Mouse (Mus musculus) adrenal gland, adult 18-20 months (tissue): Measurements from ENCODE around the gene Ccdc63. TPM values are rescaled to one million over a fixed set of nuclear protein-coding genes. Genes with fewer than 3 reads are reported as not detected.

Source experiments
- DNase-seq, 2 experiments: peaks; one replicate each; pipeline ENCODE4 v3.0.0; 2021 to 2022; ENCODE audit warnings: low spot score in 2 of 2
- total RNA-seq, 2 experiments: library from RNA; stranded (reverse); gene quantifications; 1 replicate in 1 of 2; 2 replicates in 1 of 2; pipeline ENCODE4 v1.2.3; 2021

Ccdc63 gene
- total RNA-seq, 2 experiments from 2014 or later, result 0.13 TPM; not detected in 1

DNA sequence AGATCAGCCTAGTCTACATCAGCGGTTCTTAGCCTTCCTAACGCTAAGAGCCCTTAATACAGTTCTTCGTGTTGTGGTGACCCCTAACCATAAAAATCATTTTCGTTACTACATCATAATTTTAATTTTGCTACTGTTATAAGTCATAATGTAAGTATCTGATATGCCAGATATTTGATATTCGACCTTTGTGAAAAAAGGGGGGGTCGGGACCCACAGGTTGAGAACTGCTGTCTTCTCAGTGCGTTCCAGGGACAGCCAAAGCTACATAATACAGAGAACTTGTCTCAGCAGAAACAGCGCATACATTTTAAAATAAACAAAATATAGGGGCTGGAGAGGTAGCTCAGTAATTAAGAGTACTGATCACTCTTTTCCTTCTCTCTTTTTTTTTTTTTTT is 51.0 kb downstream of the Ccdc63 start:
- DNase-seq, result no peak

DNA sequence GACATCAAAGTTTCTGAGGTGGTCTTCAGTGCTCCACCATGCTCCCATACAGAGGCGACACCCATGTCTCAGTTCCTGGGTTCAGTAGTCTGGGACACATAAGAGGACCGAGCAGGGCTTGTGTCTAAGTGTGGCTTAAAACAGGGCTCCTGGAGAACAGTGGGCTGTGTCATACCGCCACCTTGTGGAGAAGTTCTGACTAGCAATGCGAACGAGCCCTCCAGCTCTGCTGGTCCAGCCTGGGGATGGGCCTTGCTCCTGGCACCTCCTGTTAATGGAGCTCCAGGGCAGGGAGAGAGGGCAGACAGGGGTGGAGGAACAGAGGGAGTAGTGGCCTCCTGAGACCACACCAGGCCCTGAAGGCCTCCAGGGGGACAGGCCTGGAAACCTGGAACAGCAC is 51.7 kb downstream of the Ccdc63 start:
- peak; percentile 85 to 93 for DNase-seq

DNA sequence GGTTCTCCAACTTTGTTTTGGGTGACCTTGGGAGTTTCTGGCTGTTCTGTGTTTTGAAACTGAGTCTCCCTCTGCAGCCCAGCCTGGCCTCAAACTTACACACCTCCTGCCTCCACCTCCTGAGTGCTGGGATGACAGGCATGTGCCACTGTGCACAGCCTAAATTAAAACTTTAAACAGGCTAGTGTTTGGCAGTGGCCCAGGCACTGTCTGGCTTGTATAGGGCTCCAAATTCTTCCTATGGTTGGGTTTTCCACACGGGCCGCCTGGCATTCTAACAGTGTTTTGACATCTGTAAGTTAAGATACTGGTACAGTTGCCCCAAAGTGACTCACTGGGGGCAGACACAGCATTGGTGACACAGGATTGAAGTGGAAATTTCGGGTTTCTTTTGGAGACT is 54.5 kb downstream of the Ccdc63 start:
- DNase-seq, result no peak

DNA sequence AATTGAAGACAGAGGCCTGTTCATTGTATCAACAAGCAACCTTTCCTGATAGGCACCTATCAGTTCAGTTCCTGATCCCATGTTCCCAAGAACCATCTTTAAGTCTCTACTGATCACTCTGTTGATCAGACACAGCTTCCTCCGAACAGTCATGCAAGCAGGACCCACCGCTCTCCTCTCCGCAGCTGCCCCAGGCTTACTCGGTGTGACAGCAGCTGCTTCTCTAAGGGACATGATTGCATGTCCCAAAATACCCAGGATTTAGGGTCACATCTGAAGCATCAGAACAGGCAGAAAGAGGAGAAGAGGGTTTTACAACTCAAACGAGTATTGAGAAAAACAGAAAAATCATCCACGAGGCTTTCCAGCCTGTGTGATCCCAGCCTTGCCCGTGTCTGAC is 55.3 kb downstream of the Ccdc63 start:
- DNase-seq, result no peak

DNA sequence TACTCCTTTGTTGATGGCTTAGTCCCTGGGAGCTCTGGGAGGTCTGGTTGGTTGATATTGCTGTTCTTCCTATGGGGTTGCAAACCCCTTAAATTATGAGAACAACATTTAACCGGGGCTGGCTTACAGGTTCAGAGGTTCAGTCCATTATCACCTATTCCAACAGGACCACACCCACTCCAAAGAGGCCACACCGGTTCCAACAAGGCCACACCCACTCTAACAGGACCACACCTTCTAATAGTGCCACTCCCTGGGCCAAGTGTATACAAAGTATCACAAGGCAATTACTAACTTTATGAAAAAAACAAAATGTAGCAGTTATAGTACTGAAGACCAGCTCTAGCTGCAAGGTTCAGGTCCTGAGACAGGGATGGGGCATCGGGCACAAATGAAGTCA is 56.2 kb downstream of the Ccdc63 start:
- no peak for DNase-seq

DNA sequence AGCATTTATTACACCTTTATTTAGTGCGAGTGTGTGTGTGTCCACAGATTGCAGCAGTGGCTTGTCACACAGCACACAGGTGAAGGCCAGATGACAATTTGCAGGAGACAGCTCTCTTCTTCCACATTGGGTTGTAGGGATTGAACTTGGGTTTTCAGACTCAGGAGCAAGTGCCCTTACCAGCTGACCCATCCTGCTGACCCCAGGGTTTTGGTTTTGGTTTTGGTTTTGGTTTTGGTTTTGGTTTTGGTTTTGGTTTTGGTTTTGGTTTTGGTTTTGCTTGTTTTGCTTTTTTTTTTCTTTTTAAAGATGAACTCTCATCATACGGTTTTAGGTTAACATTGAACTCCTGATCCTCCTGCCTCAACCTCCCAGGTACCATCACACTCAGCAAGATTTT is 57.3 kb downstream of the Ccdc63 start:
- no peak for DNase-seq

DNA sequence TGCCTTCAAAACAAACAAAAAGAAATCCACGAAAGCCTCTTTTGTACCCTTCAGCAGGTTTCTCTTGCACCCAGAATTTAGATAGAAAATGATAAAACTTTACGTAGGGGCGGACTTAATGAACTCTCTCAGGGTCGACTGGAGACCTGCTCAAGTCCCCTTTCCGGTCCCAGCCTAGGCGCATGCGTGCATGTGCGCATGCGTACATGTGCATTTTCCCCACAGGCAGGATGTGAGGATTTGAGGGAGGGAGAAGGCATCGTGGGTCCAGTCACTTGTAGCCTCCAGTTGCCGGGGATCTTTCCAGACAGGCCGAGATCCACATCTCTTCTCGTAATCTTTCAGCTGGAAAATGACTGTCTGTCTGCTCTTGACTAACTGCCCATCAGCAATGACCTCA is 59.2 kb downstream of the Ccdc63 start:
- DNase-seq, result no peak

DNA sequence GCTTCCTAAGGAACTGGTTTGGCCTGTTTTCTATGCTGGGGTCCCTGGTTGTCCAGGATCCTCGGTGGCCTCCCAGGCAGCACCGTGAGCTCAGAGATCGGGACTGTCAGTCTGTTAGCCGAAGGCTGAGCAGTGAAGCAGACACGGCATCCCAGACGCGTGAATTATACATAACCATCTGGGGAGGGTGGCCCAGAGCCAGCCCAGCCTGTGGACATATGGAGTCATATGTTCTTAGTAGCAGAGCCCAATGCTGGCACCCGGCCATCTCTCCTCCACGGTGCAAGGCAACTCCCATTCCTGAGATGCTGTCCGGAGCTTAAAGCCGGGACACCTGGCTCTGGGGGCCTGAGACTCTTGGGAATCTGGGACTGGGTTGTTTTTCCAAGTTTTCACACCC is 59.7 kb downstream of the Ccdc63 start:
- DNase-seq, result no peak

DNA sequence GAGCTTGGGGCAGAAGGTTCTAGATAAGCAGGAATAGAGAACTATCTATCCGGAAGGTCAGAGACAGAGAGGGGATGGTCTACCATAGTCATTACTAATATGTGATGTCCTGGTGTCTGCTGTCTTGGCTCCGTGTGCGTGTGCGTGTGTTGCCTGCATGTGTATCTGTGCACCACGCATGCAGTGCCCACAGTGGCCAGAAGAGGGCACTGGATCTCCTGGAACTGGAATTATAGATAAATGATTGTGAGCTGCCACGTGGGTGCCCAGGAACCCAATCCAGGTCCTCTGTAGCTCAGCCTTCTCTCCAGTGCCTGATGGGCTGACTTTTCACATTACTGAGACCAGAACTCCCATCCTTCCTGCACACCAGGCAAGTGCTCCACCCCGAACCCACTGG is 60.8 kb downstream of the Ccdc63 start:
- DNase-seq, result no peak

DNA sequence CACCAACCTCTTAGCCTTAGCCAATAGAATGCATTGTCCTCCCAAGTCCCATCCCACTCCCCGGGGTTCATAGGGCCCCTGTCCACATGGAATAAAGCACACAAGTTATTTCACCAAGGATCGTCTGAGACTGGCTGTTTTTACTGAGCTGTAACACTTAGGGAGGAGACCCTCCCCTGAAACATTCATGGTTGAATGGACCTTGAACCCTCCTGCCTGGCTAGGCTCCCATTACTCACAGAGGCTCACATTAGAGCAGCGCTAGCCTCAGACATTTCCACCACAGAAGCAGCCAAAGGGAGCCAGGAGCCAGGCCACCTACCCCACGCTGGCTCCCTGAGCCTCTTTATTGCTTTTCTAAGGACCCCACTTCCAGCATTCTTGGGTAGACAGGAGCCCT is 63.4 kb downstream of the Ccdc63 start:
- no peak for DNase-seq

DNA sequence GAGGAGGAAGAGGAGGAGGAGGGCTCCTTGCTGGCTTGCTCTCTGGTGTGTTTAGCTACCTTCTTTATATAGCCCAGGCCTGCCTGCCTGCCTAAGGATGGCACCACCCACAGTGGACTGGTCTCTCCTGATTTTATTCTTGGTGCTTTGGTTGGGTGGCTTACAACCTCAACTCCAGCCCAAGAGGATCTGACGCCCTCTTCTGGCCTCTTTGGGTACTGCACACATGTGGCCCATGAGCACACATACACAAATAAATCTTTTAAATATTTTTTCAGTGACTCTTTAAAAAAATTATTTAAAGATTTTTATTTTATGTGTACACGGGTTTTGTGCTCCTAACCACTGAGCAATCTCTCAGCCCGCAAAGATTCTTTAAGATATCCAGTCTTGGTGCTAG is 64.9 kb downstream of the Ccdc63 start:
- no peak for DNase-seq

DNA sequence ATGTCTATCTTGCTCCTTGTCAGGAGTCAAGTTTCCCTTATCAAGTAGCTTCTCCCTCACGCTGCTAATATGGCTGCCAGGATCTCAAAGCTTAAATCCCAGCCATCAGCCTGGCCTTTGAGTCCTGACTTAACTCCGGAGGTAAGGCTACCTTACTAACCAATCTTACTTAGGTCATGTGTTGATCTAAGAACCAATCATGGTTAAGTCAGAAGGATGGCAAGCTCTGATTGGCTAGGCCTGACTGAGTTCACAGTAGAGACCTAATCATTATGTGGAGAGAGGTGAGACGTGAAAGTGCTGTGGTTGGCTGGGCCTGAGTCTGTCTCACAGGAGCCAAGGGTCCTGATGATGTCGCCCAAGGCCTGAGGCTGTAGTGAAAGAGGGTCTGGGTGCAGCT is 68.6 kb downstream of the Ccdc63 start:
- DNase-seq, result no peak

DNA sequence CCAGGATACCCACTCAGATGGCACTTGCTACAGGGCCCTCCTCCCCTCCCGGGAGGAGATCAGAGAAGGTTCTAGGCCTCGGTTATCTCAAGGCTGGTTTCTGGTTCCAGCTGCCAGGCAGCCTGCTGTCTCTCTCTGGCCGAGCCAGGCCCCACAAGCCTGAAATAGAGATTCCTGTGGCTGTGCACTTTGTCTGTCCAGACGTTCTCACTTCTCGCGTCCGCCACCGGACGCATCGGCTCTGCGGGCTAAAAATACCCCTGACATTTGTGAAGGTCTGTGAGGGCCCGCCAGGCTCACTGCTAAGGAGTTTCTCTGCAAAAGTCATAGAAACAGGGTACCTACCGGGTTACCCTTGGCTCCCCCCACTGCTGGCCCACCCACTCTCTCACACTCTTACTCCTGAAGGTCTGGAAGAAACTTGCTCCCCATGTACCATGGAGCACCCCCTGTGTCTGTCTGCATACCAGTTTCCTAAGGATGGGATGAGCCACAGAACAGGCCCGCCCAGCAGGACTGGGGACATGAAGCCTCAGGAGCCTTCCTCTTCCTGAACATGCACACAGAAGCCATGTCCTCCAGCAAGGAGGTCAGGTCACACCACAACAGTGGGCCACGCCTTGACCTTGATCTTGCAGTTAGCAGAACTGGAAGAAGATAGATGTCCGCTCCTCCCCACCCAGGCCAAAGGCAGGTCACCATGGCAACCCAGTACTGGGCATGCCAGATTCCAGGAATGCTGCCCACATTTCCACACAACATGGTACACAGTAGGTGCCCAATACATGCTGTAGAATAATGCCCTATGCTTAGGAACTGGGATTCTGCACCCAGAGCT is 69.4 kb downstream of the Ccdc63 start:
- no peak for DNase-seq

DNA sequence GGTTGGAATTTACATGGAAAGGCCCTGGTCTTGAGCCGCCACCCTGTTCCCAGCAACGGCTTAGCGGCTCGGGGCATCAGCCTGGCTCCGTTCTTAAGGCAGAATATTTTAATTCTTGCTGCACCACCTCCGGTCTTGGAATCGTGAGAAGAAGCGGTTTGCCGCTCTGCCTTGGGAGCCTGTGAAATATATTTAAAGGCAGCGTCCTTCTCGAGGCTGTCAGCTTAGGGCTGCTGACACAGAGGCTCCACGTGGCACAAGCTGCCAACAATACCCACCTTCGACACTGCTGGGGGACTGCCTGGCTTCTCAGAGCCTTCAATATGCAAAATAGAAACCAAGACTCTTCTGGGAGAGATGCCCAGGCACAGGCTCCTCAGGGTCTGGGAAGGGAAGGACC is 72.1 kb downstream of the Ccdc63 start:
- no peak for DNase-seq

DNA sequence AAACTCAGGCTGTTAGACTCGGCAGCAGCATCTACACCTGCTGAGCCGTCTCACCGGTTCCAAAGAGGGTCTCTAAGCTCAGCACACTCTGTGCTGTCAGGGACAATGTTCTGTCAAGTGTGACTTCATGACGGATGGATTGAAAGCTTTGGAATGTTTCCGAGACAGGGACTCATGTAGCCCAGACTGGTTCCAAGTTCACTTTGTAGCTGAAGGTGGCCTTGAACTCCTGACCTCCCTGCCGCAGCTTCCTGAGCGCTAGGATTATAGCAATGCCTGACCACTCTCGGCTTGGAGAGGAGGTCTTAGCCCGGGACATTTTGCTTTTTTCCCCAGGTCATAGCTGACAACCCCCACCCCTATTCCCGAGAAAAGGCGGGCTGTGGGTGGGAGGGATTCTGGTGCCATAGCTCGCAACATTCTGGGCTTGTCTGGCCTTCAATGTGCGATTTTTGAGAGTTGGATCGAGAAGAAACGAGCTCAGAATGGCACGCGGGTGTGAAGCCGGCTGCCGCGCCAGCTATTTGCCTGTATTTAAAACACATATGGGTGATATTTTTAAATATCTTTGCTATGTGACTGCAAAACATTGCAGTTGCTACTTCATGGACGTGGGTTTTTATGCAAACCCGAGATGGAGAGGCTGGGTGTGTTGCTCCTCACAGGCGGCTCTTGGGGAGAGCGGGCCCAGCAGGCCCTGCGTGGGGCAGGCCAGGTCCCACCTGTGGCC is 77.3 kb downstream of the Ccdc63 start:
- DNase-seq, result no peak

DNA sequence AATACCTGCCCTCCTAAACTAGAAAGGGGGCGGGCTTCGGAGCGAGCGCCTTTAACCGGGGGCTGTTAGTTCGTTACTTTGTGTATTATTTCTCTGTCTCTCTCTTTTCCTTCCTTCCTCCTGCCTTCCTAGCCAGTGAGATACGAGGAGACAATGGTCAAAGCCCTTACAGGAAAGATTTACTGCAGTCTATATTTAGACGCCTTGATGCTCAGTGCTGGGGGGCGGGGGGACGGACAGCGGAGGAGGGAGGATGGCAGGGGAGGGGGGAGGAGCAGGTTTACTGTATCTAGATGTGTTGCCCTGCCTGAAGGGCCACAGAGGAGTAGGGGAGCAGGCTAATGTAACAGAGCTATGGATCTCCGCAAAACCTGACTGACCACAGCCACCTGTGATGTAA is 78.1 kb downstream of the Ccdc63 start:
- DNase-seq, result no peak

DNA sequence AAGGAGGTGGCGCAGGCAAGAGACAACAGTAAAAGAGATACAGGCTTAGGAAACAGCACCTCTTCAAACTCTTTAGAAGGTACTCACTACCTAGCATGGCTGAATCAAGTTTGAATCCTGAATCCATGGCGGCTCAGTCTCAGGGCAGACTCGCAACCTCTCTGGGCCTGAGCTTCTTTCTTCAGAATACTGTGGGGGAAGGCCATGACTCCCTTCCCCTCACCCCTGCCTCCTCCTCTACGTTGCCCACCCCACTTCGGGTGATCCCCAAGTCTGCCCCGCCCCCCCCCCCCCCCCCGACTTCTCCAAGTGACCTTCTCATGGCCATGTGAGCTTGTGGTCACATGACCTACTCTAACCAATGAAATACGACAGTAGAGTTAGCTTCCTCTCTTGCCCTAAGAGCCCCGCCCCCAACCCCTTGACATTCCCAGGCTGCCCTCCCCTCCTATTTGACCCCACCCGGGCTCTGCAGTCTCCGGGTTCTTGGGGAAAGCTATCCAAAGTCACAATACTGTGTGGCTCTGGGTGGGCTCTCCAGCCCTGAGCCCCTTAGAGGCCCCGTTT is 79.8 kb downstream of the Ccdc63 start:
- DNase-seq, result no peak

DNA sequence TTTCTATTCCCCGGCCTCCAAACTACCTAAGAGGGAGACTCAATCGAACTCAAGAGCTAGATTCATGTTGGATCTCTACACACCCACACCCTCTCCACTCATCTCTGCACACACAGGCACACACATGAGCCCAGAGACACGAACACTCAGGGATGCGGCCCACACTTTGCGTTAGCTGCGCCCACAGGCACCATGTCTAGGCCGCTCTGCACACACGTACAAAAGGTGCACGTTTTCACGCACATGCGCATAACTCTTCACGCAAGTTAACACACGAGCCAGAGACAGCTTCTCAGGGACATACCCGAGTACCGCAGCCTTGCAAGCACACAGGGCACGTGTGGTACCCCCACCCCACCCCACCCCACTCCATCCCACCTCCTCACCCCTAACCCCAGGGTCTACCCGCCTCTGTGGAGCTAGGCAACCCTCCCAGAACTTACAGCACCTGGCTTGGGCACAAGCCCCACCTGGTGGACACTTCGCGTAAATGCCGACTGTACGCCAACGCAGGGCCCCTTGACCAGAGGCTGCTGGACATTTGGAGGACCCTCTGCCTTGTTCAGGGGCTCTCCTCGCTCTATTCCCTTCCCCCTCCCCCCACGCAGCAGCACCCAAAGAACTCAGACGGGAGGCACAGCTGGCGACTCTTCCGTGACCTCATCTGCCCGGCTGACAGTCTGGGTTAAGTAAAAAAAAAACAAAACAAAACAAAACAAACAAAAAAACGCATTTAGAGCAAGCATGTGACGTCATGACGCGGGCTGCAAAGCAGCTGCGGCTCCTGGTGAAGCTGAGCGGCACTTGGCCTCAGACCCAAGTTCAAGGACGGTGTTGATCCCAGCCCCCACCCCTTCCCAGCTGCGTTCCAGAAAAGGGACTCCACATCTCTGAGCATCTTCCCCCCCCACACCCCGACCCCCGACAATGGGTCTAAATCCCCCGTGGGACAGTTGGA is 81.3 kb downstream of the Ccdc63 start:
- DNase-seq, result peak; percentile 48 to 53
